Mouse (Mus musculus) testis, postnatal 10 days (tissue): ENCODE results near the gene Rom1.
"Not testable (repeated sequence)": the region's sequence is repeated elsewhere in the genome, so short reads cannot be mapped to it uniquely, and the experiment has no call there.

Experiments used
- DNase-seq: peaks from one replicate; pipeline ENCODE4 v3.0.0; 2021; ENCODE audit warnings: low spot score

Gene Rom1

DNA sequence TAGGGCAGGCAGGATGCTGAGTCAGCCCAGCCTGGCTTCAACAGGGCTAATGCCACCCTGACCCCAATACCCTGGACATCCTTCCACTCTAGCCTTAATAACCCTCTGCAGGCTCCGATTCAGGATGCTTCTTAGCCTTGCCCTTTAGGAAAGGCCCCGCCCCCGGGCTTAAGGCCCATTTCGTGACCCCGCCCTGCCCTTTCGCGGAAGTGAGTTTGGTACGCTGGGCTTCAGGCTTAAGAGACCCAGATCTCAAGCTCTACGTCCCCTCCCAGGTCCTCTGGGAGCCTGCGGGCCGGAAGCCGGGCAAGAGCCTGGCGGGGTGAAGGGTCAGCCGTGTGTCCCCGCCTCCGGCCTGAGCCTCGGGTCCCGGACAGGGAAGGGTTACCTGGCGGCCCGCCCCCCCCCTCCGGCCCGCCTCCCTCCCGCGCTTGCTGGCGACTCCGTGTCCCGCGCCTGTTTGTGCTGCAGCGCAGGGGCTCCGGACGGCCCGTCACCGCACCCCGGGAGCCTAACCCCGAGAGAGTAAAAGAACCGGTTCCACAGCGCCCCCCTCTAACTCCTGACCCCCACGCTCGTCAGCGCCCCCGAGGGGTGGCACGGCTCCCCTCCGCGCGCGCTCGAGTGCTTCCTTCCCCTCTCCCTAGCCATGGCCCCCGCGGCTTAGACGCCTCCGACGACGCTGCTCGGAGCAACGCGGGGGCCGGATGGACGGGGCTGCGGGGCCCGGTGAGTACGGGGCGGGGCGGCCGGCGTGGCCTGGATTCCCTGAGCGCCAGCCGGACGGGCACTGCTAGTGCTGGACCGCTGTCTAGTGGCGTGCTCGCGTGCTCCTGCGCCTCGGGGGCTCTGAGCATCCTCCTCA is at the start of gene Rom1, which contains the start of gene Eml3:
Gene Rom1 (minus strand): TSS at position 133 of the 865 bp plus-strand sequence.
Gene Eml3 (plus strand): TSS at position 329 of the 865 bp plus-strand sequence.
- peak; percentile 91 for DNase-seq

DNA sequence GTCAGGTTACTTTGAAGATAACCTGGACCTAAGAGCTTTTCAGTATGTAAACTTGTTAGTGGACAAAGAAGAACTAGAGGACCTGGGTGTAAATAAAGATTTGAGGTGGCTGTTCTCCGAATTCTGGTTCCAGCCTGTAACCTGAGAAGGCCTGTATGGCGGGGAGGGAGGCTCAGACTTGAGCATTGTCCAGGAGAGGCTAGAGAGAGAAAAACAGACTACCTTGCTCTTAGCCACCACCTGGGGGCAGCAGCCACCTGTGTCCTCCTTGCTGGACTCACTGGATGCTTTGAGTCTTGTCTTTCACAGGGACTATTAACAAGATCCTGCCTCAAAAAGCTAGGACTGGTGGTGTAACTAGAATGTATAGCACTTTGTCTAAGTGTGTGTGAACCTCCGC is 47.4 kb upstream of the Rom1 start:
- DNase-seq = no peak

DNA sequence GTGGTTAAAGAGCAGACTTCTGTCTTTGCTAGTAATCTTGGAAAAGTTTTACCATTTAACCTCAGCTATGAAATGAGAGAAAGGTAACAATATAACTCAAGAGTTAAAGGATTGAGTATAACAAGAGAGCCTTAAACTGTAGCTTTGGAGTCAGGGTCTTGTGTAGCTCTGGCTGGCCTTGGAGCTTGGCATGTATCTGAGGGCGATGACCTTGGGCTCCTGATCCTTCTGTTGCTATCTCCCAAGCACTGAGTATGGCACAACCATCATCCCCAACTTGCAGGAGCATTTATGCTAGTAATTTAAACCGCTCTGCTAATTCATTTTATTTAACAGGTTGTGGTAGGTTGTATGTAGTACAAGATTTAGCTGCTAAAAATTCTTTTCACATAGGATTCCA is 46.3 kb upstream of the Rom1 start:
- no peak for DNase-seq

DNA sequence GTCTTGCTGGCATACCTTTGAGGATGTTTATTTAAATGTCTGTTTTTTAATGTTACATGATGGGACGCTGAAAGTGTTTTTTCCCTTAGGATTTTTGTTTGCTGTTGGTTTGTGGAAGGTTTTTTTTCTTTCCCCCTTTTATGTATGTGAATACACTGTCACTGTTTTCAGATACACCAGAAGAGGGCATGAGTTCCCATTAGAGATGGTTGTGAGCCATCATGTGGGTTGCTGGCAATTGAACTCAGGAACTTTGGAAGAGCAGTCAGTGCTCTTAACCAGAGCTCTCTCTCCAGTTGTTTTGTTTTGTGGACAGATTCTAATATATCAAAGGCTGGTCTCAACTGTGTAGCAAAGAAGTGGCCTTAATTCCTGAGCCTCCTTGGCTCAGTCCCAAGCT is 45.5 kb upstream of the Rom1 start:
- DNase-seq = no peak

DNA sequence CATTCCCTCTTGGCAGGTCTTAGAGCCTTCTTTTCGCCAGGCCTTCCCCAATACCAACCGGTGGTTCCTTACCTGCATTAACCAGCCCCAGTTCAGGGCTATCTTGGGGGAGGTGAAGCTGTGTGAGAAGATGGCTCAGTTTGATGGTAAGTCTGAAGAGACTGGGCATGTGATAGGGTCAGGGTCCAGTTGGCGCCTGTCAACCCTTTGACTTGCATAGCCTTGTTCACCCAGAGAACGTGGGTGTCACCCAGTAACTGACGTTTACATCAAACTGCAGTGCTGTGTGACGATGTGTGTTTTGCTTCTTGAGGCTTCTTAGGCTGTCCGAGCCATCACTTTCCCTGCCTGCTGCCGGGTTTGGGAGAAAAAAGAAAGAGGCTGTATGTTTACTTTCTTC is 43.3 kb upstream of the Rom1 start:
- not testable (repeated sequence) for DNase-seq

DNA sequence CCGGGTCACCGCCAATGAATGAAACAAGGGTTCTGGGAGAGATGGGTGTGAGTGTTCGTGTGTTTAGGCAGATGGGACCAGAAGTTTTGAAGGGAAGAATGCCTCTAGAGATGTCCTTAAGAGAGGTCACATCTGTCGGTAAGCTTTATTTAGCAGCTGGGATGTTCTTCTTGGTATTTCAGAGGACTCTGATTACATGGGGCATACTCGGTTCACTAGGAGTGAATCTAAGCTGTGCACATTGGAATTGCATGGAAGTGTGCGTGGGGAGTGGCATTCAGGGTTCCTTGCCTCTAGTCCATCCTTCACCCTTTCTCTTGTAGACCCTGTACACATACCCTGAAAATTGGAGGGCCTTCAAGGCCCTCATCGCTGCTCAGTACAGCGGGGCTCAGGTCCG is 38.7 kb upstream of the Rom1 start:
- DNase-seq = no peak

DNA sequence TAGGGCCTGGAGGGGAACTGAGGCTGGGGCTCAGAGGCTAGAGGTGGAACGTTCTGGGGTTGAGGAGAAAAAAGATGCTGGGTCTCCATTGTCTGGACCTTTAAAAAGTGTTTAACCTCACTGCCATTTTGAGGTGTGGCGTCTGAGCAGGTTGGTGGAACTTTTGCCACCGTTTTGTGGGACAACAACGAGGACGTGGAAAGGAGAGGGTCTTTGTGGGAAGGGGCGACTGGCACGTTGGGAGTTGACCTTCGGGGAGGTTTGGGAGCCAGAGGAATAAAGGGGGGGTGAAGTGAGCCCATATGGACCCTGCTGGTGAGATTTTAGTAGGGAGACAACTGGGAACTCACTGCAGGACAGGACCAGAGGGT is 38.2 kb upstream of the Rom1 start:
- DNase-seq = no peak

DNA sequence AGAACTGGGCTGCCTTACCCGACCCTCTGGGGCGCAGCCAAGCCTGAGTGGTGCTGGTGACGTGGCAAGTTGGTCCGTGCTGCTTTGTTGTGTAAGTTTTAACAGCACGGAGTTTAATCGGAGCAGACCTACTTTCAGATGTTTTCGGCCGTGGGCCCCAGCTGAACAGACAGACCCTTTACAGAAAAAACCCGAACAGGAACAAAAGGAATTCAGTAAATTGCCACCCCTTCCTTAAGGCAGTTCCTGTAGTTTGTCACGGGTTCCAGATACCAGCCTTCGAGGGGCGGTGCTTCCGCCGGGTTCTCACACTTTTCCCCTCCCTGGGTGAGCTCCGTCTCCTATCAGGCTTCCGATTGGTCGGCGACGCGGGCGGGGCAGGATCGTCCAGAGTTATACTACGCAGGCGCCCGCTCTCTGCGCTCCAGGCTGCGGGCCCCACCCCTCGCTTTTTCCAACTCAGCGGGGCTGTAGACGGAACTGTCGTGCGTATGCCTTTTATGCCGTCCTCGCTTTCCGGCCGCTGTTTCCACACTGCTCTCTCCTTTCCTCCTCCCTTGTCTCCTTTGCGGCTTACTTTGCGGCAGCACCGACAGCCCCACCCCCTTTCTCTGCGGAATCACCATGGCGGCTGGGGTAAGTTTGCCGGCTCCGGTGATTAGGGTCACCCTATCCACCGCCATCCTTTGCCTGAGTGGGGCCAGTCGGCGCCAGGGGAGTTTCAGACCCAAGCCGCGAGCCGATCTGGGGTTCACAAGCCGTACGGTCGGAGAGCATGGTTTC is 37.6 kb upstream of the Rom1 start, which contains the start of gene Eef1g:
Gene Eef1g (plus strand): TSS at position 452 of the 783 bp plus-strand sequence.
- peak; percentile 96 for DNase-seq

DNA sequence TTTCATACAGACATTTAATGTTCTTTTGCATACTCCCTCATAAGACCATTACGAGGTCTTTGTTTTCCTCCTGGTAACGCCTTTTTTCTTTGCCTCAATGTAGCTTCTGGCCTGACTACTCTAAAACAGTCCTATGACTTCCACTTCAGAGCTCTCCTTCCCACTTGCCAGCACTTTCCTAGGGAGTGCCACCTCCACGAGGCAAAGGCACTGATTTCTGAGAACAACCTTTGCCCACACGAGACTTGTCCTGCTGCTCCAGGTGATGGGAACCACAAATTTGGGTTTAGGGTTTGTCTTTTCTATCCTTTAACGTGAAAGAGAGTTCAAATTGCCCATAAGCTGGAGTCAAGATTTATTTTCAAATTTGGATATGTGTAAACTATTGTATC is 37.0 kb upstream of the Rom1 start:
- no peak for DNase-seq

DNA sequence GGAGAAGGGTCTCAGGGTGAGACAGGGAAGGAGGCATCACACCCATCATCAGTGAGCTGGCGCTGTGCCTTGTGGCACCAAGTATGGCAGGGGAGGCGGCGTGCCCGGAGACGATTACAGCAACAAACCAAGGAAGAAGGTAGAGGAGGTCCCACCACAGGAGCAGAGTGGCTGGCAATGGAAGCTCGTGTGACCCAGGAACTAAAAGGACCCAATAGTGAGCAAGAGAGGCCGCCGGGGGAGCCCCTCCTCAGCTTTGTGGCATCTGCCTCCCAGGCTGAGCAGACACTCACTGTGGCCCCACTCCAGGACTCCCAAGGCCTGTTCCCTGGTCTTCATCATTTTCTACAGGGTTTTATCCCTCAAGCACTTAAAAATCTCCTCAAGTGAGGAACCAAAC is 36.6 kb upstream of the Rom1 start:
- peak; percentile 62 for DNase-seq

DNA sequence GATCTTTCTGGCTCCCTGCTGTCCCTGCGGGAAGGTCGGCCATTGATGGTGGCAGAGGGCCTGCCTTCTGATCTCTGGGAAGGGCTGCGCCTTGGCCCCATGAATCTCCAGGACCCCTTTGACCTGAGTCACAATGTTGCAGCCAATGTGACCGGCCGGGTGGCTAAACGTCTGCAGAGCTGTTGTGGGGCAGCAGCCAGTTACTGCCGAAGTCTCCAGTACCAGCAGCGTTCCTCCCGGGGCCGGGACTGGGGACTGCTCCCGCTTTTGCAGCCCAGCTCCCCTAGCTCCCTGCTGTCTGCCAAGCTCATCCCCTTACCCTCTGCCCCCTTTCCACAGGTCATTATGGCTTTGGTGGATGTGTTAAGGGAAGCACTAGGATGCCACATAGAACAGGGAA is 35.9 kb upstream of the Rom1 start:
- DNase-seq = no peak

DNA sequence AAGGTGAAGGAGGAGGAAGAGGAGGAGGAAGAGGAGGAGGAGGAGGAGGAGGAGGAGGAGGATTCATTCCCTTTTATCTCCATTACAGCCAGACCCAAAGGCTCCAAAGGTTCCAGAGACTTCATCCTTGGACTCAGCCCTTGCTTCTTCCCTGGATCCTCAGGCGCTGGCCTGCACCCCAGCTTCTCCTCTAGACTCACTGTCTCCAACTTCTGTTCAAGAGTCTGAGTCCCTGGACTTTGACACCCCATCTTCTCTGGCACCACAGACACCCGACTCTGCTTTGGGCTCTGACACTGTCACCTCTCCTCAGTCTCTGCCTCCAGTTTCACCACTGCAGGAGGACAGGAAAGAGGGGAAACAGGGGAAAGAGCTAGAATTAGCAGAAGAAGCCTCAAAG is 33.1 kb upstream of the Rom1 start:
- no peak for DNase-seq

DNA sequence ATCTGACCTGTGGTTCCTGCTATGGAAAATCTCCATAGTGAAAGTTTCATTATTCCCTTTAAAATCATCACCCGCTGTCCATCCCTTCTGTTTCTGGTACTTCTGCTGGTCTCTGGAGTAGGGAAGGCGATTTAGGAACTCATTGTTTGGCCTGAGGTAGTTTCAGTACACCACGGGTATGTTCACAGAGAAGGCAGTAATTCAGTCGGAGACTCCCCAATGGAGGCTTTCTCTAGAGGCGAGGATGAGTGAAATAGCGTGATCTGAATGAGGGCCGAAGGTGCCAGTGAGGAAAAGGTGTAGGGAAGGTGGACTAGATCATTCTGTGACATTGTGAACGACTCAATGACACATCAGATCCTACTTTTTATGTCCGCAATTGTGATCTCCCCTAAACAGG is 25.0 kb upstream of the Rom1 start:
- no peak for DNase-seq

DNA sequence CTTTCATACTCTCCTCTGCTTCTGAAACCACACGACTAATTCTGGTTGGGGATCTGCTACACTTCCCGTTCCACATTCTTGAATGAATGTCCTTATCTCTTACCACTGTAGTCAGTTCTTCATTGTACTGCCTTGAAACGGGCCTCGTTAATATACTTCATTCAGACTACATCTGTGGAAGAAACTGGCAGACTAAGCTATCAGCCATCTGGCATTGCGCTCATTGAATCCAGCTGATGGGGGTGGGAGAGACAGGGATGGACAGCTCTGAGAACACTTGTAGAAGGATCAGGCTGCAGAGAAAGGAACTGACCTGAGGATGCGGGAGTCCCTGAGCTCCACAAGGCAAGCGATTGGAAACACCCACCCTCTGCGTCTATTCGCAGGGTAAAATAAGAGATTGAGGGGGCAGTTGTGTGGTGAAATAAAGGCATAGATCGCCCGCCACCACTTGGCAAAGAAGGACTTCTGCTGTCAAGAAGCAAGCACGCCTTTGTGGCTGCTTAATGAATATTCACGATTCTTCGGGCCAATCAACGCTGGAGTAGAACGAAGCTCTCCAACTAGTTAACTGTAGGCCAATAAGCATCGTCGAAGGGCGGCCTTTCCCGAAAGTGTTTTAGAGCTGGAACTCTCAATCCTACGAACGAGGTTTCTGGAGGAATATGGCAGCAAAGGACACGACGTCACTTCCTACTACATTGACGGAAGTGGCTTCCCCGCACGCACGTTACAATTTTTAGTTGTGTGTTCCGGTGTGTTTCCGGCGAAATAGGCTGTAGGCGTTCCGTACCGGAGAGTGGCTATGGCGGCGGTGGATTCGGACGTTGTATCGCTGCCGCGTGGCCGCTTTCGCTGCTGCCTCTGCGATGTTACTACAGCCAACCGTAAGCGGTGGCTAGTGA is 24.2 kb upstream of the Rom1 start, which contains the start of gene Tut1:
Gene Tut1 (plus strand): TSS at position 713 of the 905 bp plus-strand sequence.
- peak; percentile 83 for DNase-seq

DNA sequence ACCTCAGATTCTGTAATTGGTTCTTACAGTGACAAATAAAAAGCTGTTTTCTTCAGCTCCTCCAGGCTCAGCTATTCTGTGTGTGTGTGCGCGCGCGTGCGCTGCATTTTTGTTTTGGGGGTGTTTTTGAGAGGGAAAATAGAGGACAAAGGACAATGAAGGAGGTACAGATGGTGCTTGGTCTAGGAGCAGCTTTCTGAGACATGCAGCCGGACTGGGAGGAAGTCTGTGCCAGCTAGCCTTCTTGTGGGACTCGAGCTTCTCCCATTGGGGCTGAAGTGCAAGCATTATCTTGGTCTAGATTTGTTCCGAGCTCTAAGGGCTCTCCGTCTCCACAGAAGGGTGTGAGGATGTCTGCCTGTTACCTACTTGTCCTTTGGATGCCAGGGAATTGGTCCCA is 23.1 kb upstream of the Rom1 start:
- no peak for DNase-seq

DNA sequence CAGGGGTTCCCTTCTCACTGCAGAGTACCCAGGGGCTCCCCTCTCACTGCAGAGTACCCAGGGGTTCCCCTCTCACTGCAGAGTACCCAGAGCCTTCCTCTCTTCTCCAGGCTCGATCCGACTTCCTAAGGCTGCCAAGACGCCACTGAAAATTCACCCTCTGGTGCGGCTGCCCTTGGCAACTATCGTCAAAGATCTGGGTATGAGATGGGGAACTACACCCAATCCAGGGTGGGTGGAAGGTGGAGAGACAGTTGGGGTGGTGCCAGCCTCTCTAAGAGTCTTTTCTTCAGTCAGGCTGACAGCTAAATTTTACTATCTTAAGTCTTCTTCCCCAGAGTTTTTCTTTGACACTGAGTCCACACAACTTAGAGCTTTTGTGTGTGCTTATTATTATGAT is 21.0 kb upstream of the Rom1 start:
- DNase-seq = no peak

DNA sequence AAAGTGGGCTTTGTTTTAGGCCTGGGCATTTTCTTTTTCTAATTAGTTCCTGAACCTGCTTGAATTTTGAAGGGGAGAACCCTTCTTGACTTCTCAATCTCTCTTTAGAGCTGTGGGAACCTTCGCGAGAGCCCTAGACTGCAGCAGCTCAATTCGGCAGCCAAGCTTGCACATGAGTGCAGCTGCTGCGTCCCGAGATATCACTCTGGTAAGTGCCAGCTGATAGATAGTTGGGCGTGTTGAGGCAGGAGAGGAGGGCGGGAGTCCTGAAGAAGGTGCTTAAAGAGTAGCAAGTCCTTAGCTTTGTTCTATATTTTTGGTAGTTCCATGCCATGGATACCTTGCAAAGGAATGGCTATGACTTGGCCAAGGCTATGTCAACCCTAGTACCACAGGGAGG is 17.8 kb upstream of the Rom1 start:
- DNase-seq = no peak

DNA sequence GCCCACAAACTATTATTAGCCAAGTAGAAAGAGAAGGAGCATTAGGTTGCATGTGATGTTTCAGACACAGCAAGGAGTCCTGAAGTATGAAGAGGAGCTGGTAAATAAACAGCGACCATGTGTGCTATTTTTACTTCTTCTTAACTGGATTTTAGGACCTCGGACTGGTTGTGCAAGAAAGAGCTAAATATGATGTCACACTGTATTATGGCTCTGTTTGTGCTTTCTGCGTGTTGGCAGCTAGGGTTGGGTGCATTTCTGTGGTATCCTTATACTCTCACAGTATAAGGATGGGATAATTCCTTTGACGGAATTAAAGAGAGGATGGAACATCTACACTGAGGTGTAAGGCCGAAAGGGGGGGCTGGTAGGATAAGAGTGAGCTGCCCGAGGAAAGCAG is 16.1 kb upstream of the Rom1 start:
- no peak for DNase-seq

DNA sequence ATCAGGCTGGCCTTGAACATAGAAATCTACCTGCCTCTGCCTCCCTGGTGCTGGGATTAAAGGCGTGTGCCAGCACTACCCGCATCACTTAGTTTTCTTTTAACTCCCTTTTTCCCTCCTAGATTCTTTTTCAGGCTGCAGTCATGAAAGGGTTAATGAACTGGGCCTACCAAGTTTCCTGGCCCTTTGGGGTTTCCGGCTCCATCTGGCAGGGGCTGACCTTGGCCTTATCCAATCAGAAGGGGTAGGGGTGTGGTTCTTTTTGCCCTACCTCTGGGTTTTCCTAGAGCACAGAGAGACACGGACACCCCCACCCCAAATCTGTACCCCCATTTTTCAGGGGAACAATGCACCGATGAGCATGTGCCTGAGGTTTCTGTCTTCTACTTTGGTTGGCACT is 15.6 kb upstream of the Rom1 start:
- peak; percentile 92 for DNase-seq

DNA sequence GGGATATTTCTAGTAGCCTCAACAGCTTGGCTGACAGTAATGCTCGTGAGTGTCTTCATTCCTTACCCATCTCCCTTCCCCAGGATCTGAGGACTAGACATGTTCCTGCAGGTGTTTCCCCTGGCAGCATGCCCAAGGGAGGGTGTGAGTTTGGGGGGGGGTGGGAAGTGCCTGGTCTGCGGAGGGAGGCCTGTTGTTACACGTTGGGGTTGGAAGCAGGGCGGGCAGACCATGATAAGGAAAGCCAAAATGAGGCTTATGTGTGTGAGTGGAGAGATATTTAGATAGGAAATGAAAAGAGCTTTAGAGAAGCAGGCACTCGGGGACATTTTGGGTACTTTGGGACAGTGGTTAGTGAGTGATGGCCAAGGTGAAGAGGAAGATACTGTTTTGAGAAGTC is 14.9 kb upstream of the Rom1 start:
- no peak for DNase-seq

DNA sequence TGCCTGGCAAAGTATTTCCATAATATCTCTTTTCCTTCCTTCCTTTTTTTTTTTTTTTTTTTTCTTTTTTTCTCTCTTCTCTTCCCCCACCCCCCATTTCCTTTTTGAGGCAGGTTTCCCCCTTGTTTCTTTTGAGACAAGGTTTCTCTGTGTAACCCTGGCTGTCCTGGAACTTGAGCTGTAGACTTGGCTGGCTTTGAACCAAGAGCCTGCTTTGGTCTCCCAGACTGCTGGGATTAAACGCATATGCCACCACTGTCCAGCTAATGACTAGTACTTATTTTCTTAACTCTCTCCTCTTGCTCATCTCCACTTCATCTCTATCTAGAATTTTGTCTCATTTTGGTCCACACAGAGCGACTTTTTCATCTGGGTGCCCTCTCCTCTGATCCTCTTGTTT is 13.9 kb upstream of the Rom1 start:
- no peak for DNase-seq

DNA sequence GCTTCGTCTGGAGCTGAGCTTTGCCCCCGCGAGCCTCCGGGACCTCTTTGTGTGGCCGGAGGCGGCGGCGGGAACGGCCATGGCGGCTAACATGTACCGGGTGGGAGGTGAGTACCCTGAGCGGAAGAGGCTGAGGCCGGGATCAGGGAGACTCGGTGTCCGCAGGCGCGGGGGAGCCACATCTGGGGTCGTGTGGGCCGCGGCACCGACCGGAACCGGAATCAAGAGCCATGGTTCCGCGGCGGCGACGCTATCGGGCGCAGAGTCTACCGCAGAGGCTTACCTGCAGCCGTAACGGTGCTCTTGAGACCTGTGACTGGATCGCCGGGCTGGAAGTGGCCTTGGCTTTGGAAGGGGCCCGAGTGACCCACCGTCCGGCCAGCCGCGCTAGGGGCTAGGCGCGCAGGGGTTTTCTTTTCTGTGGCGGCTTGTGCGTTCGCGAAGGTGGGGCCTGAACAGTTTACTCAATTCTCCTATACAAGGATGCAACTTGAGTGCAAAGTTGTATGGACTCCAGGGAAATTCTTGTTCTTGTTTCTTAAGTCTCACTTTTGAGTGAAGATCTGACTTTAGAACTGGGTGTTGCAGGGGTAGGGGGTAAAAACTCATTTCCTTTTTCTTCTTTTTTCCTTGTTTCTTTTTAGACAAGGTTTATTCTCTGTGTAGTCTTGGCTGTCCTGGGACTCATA is 13.3 kb upstream of the Rom1 start:
- DNase-seq = peak; percentile 75
